Mouse (Mus musculus): ENCODE measurements at regions not wholly inside any gene's neighbourhood (a gene's known extent, or its start where the extent isn't known, plus 50 kb on each side); places are given as distances from the start of the nearest gene placed in this dataset.

GRCm38 (mm10) chr15:97504325-97504724 lies 201.3 kb downstream of the Rpap3 start:
- no peak for DNase-seq (ENCODE audit: low read depth, low spot score)

- no peak for DNase-seq (ENCODE audit: low read depth, low spot score)
Observed at GRCm38 (mm10) chr15:97502056-97502455, 203.6 kb downstream of the Rpap3 start.

GRCm38 (mm10) chr15:97501420-97501819 lies 204.2 kb downstream of the Rpap3 start:
- no peak for DNase-seq (ENCODE audit: low read depth, low spot score)

GRCm38 (mm10) chr15:97499821-97500385 lies 205.7 kb downstream of the Rpap3 start:
- DNase-seq (ENCODE audit: low read depth, low spot score): no peak

- no peak for DNase-seq (ENCODE audit: low read depth, low spot score)
Observed at GRCm38 (mm10) chr15:97499240-97499639, 206.4 kb downstream of the Rpap3 start.

- DNase-seq (ENCODE audit: low read depth, low spot score): no peak
Observed at GRCm38 (mm10) chr15:97498375-97498774, 207.2 kb downstream of the Rpap3 start.

- DNase-seq (ENCODE audit: low read depth, low spot score): no peak
Observed at GRCm38 (mm10) chr15:97496026-97496425, 209.6 kb downstream of the Rpap3 start.

GRCm38 (mm10) chr15:97493340-97493739 lies 212.3 kb downstream of the Rpap3 start:
- DNase-seq (ENCODE audit: low read depth, low spot score): no peak

GRCm38 (mm10) chr15:97491796-97492195 lies 213.8 kb downstream of the Rpap3 start:
- no peak for DNase-seq (ENCODE audit: low read depth, low spot score)

GRCm38 (mm10) chr15:97487425-97487824 lies 218.2 kb downstream of the Rpap3 start:
- DNase-seq (ENCODE audit: low read depth, low spot score): no peak

GRCm38 (mm10) chr15:97471986-97472779 lies 225.1 kb upstream of the Amigo2 start:
- DNase-seq (ENCODE audit: low read depth, low spot score): no peak

GRCm38 (mm10) chr15:97471476-97471875 lies 224.4 kb upstream of the Amigo2 start:
- DNase-seq (ENCODE audit: low read depth, low spot score): no peak

- DNase-seq (ENCODE audit: low read depth, low spot score): no peak
Observed at GRCm38 (mm10) chr15:97469684-97470344, 222.7 kb upstream of the Amigo2 start.

- DNase-seq (ENCODE audit: low read depth, low spot score): no peak
Observed at GRCm38 (mm10) chr15:97468732-97469683, 221.9 kb upstream of the Amigo2 start.

- no peak for DNase-seq (ENCODE audit: low read depth, low spot score)
Observed at GRCm38 (mm10) chr15:97467781-97468485, 220.8 kb upstream of the Amigo2 start.

- DNase-seq (ENCODE audit: low read depth, low spot score): no peak
Observed at GRCm38 (mm10) chr15:97466906-97467465, 219.9 kb upstream of the Amigo2 start.

GRCm38 (mm10) chr15:97466110-97466509 lies 219.0 kb upstream of the Amigo2 start:
- no peak for DNase-seq (ENCODE audit: low read depth, low spot score)

GRCm38 (mm10) chr15:97465366-97465765 lies 218.3 kb upstream of the Amigo2 start:
- no peak for DNase-seq (ENCODE audit: low read depth, low spot score)

- no peak for DNase-seq (ENCODE audit: low read depth, low spot score)
Observed at GRCm38 (mm10) chr15:97464737-97465136, 217.7 kb upstream of the Amigo2 start.

GRCm38 (mm10) chr15:97462587-97462986 lies 215.5 kb upstream of the Amigo2 start:
- DNase-seq (ENCODE audit: low read depth, low spot score): no peak

- DNase-seq (ENCODE audit: low read depth, low spot score): no peak
Observed at GRCm38 (mm10) chr15:97462006-97462405, 214.9 kb upstream of the Amigo2 start.
